Mouse (Mus musculus): ENCODE results near the gene Tnip2.

The Tnip2 gene

GRCm38 (mm10) chr5:34513466-34514217, at the start of gene Tnip2:
Gene Tnip2, minus strand, starts transcription at chr5:34513991.
- in situ Hi-C loops (cut with MboI; ENCODE audit: unreplicated experiment in 2 of 2): loop anchor here (5.0 to 25.0 kb wide), 3 partner anchors 34 to 524 kb away; partner anchors contain the start of gene Hgfac (in 2 of the 2)

- in situ Hi-C loops (cut with MboI; ENCODE audit: unreplicated experiment in 2 of 2): no loop called here
Measured at GRCm38 (mm10) chr5:34551821-34552220, 38.0 kb upstream of the Tnip2 start.

- in situ Hi-C loops (cut with MboI; ENCODE audit: unreplicated experiment in 2 of 2): no loop called here
Measured at GRCm38 (mm10) chr5:34550251-34550650, 36.5 kb upstream of the Tnip2 start.

- in situ Hi-C loops (cut with MboI; ENCODE audit: unreplicated experiment in 2 of 2): loop anchor here (5.0 to 25.0 kb wide), 3 partner anchors 37 to 763 kb away; partner anchors contain the start of genes Mfsd10 (in 1 of the 2) and Tnip2 (in 1 of the 2)
Measured at GRCm38 (mm10) chr5:34549483-34550221, 35.9 kb upstream of the Tnip2 start.

- in situ Hi-C loops (cut with MboI; ENCODE audit: unreplicated experiment in 2 of 2): loop anchor here (5.0 to 25.0 kb wide), 3 partner anchors 37 to 763 kb away; partner anchors contain the start of genes Mfsd10 (in 1 of the 2) and Tnip2 (in 1 of the 2)
Measured at GRCm38 (mm10) chr5:34549135-34549482, 35.3 kb upstream of the Tnip2 start.

GRCm38 (mm10) chr5:34547410-34547809, 33.6 kb upstream of the Tnip2 start:
- in situ Hi-C loops (cut with MboI; ENCODE audit: unreplicated experiment in 2 of 2): loop anchor here (5.0 to 25.0 kb wide), 3 partner anchors 35 to 765 kb away; partner anchors contain the start of genes Mfsd10 (in 1 of the 2) and Tnip2 (in 1 of the 2)

GRCm38 (mm10) chr5:34543114-34543513, 29.3 kb upstream of the Tnip2 start:
- in situ Hi-C loops (cut with MboI; ENCODE audit: unreplicated experiment in 2 of 2): loop anchor here in 1 of 2 experiments (25.0 kb wide), 1 partner anchor 769 kb away; no protein-coding TSS in a partner anchor

- in situ Hi-C loops (cut with MboI; ENCODE audit: unreplicated experiment in 2 of 2): loop anchor here in 1 of 2 experiments (25.0 kb wide), 1 partner anchor 770 kb away; no protein-coding TSS in a partner anchor
Measured at GRCm38 (mm10) chr5:34542166-34542565, 28.4 kb upstream of the Tnip2 start.

GRCm38 (mm10) chr5:34539121-34539520, 25.3 kb upstream of the Tnip2 start:
- in situ Hi-C loops (cut with MboI; ENCODE audit: unreplicated experiment in 2 of 2): loop anchor here in 1 of 2 experiments (25.0 kb wide), 1 partner anchor 773 kb away; no protein-coding TSS in a partner anchor

GRCm38 (mm10) chr5:34538527-34538926, 24.7 kb upstream of the Tnip2 start:
- in situ Hi-C loops (cut with MboI; ENCODE audit: unreplicated experiment in 2 of 2): loop anchor here in 1 of 2 experiments (25.0 kb wide), 1 partner anchor 774 kb away; no protein-coding TSS in a partner anchor

GRCm38 (mm10) chr5:34538079-34538478, 24.3 kb upstream of the Tnip2 start:
- in situ Hi-C loops (cut with MboI; ENCODE audit: unreplicated experiment in 2 of 2): loop anchor here in 1 of 2 experiments (25.0 kb wide), 1 partner anchor 774 kb away; no protein-coding TSS in a partner anchor

GRCm38 (mm10) chr5:34535831-34536230, 22.0 kb upstream of the Tnip2 start:
- in situ Hi-C loops (cut with MboI; ENCODE audit: unreplicated experiment in 2 of 2): loop anchor here in 1 of 2 experiments (25.0 kb wide), 1 partner anchor 776 kb away; no protein-coding TSS in a partner anchor

- in situ Hi-C loops (cut with MboI; ENCODE audit: unreplicated experiment in 2 of 2): loop anchor here in 1 of 2 experiments (25.0 kb wide), 1 partner anchor 777 kb away; no protein-coding TSS in a partner anchor
Measured at GRCm38 (mm10) chr5:34534776-34535581, 21.2 kb upstream of the Tnip2 start.

GRCm38 (mm10) chr5:34533820-34534219, 20.0 kb upstream of the Tnip2 start:
- in situ Hi-C loops (cut with MboI; ENCODE audit: unreplicated experiment in 2 of 2): loop anchor here in 1 of 2 experiments (25.0 kb wide), 1 partner anchor 778 kb away; no protein-coding TSS in a partner anchor

- in situ Hi-C loops (cut with MboI; ENCODE audit: unreplicated experiment in 2 of 2): loop anchor here in 1 of 2 experiments (25.0 kb wide), 1 partner anchor 779 kb away; no protein-coding TSS in a partner anchor
Measured at GRCm38 (mm10) chr5:34533066-34533465, 19.3 kb upstream of the Tnip2 start.

GRCm38 (mm10) chr5:34530687-34531086, 16.9 kb upstream of the Tnip2 start:
- in situ Hi-C loops (cut with MboI; ENCODE audit: unreplicated experiment in 2 of 2): loop anchor here in 1 of 2 experiments (25.0 kb wide), 1 partner anchor 782 kb away; no protein-coding TSS in a partner anchor

- in situ Hi-C loops (cut with MboI; ENCODE audit: unreplicated experiment in 2 of 2): loop anchor here in 1 of 2 experiments (25.0 kb wide), 1 partner anchor 782 kb away; no protein-coding TSS in a partner anchor
Measured at GRCm38 (mm10) chr5:34530116-34530515, 16.3 kb upstream of the Tnip2 start.

GRCm38 (mm10) chr5:34528724-34529123, 14.9 kb upstream of the Tnip2 start:
- in situ Hi-C loops (cut with MboI; ENCODE audit: unreplicated experiment in 2 of 2): loop anchor here in 1 of 2 experiments (25.0 kb wide), 1 partner anchor 784 kb away; no protein-coding TSS in a partner anchor

- in situ Hi-C loops (cut with MboI; ENCODE audit: unreplicated experiment in 2 of 2): loop anchor here in 1 of 2 experiments (25.0 kb wide), 1 partner anchor 785 kb away; no protein-coding TSS in a partner anchor
Measured at GRCm38 (mm10) chr5:34527352-34527751, 13.6 kb upstream of the Tnip2 start.
